Mouse (Mus musculus): ENCODE results near the gene Abcd2.

The Abcd2 gene

DNA sequence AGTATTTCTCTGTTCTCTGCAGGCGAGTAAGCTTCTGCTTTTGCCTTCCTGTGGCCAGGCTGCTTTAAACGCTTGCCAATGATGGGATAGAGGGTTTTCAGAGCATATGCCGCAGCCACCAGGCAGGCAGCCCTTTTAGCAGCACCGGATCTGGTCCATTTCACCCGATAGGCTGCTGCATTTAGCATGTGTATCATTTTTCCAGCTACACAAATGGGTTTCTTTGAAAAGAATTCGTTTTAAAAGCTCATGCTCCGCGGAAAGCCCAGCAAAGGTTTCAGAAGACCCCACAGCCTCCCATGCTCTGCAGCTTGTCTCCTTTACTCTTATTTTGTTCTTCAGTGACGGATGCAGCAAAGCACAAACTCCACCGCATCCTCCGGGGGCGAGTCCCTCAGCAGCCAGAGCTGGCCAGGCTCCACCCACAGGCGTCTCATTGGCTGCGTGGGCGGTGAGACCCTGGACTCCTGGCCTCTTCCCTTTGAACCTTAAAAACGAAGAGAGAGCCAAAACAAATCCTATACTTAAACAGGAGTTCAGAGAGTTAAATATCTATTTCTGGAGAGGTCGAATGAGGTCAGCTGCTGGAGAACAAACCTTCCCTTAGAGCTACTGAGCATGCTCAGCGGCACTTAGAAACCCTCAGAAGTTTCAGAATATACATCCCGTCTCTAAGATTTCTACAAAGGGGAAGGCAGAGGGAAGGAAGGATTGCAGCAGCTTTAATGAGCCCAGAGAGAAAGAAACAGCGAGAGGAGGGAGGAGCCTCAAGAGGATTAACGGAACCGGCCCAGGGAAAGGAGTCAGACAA lies at the start of gene Abcd2:
Abcd2 (minus strand) TSS at position 388 of the 811 bp plus-strand sequence.
- peak; percentile 21 for DNase-seq

- DNase-seq, result no peak
These were observed 49.2 kb upstream of the Abcd2 start for GRCm38 (mm10) chr15:91240683-91241335.

DNA sequence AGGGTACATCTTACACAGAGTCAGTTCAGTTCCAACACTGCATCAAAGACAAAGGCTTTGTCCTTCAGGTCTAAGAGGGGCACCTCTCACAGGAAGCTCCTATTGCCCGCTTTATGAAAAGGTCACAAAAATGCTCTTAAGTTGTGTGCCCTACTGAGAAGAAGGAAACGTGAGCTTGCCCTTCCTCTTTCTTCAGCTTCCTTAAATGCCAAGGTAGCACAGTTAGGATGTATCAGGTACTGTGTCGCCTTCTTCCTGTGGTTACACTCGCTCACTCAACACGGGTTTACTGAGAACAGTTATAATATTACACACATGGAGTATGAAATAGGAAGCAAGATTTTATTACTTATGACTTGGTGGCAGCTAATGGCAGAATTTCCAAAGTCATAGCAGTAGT lies 45.7 kb upstream of the Abcd2 start:
- DNase-seq, result no peak

DNA sequence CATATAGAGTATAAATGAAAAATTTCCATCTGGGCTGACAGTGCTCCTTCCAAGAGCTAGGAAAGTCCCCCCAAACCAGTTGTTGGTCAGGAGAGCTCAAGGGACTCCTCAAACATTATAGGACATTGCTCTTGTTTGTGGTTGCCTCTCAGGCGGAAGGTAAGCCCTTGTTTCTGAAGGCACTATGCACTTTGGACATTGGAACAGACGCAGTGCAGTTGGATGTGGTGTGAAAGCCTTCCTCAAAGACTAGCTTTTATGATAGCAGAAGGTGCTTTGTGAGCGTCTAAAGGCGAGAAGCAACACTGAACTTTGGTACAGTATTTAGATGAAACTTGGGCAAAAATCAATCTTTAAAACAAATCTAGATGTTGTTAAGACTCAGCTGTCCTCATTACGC lies 14.9 kb upstream of the Abcd2 start:
- DNase-seq, result no peak

- no peak for DNase-seq
These were observed 11.9 kb upstream of the Abcd2 start for GRCm38 (mm10) chr15:91203521-91203920.

DNA sequence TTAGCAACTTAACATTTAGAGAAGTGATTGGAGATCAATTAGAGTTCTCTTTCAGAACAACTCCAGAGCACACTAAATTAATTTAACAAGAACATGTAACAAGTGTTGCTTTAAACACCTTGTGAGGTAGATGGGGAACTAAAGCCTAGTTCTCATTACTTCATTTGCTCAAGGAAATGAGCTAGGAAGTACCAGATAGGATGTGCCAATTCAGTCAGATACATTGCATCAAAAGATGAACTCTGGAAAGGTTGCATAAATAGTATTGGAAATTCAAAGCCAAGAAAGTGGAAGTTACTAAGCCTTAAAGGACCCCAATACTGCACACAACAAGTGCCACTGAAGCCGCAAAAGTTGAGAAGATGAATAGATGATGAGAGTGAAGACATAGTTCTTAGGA lies 10.9 kb upstream of the Abcd2 start:
- no peak for DNase-seq

GRCm38 (mm10) chr15:91200833-91201232 lies 9.2 kb upstream of the Abcd2 start:
- no peak for DNase-seq

GRCm38 (mm10) chr15:91199256-91199905 lies 7.8 kb upstream of the Abcd2 start, which contains the start of gene CN725425:
Gene CN725425 (plus strand): TSS chr15:91199494.
- no peak for DNase-seq

DNA sequence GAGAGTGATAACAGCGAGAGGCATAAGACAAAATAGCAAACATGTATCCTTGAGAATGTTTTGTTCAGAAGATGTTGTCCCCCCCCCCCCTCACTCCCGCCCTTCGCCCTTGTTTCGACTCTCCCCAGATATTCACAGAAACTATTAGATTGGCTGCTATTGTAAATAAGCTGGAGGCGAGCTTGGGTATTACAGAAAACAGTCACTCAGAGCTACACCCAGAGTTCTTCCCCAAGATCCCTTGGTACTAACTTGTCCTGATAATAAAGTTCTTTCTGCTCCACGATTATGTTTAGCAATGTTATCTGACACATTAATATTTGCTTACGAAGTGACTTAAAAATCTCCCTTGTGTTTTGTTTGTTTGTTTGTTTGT lies 612 bp upstream of the Abcd2 start:
- no peak for DNase-seq

DNA sequence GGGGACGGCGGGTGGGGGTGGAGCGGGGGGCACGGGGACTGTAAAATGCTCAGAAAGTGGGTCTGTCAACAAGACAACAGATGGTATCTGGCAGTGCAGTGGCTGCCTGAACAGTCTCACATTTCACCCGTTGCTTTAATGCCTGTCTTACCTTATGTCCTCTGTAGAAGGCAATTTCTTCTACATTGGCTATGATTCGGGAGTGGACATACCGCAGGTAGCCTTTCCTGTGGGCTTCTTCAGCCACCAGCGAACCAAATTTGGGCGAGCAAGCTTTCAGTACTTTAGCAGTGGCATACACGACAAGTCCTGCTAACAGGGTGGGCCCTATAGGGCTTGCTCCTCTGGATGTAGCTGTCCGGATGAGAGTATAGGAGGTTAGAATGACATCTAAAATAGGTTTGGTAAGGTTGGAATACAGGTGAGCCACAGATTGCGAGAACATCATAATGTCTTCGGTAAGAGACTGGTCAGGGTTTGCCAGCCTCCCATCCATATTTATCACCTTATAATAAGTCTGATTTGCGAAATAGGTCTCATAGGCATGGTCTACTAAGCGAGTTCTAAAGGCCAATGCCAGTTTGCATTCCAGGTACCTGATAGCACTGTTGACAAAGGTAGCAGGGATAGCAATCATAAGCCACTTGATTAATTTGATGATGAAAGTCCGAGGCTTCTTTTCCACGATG lies 936 bp downstream of the Abcd2 start:
- no peak for DNase-seq

DNA sequence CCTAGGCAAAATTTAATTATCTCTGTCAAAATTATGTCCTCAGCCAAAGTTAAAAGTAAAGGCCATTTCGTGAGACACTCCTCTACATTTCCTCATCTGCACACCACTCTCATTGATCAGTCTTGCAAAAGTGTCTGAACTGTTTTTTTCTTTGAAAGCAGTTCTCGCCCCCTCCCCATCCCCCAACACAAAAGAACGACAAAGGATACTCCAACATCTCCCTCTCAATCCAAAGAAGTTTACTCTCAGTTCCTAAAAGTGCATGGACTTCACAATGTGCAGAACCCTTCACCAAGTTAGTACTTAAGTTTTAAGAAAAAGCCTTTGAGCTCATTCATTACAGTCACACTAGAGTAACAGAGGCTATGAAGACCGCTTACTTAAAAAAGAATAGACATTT lies 1.6 kb downstream of the Abcd2 start:
- no peak for DNase-seq

DNA sequence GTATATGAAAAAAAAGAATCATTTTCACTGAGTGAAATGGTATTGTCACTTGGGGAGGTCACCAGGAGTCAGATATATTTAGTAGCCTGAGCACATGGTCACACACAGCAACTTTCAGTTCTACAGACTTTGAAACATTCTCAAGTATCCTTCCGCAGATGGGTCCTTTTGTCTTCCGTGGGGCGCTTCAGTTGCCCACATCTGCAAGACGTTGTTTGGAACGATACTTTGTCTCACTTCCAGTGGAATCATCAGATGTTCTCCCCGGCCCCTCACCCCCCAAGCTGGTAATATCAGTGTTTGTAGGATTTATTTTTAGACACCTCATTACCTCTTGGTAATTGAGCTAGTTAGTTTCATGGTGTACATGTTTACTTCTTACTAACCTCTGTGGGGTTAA lies 5.2 kb downstream of the Abcd2 start:
- DNase-seq, result no peak

DNA sequence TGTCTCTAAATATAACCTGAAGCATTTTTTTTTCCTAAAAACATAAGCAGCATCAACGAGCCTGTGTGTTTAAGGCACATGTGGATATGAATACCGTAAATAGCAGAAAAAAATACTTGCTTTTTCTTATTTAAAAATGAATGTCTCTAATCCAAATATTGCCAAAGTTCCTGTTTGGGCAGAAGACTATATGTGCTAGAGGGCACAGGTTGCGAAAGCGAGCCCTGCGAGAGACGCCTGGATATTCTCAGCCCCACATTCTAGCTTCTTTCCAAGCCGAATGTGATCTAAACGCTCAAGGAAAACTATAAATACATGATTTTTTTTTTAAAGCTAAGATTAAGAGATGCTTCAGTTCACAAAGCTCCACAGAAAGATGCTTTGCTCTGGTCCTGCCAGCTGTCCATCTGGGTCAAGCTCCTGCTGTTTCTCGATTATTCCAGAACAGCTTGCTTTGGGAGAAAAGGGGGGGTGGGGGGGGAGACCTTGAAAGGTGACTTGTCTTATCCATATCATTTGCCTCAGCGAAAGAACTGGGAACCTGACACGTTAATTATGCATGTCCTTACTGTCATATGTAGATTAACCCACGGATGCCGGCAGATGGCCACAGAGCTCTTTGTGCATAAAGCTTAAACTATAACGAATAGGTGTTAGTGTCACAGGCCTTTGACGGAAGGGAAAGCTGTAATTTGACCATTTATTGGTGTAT lies 11.5 kb downstream of the Abcd2 start:
- DNase-seq, result no peak

GRCm38 (mm10) chr15:91178656-91179314 lies 12.8 kb downstream of the Abcd2 start:
- no peak for DNase-seq

DNA sequence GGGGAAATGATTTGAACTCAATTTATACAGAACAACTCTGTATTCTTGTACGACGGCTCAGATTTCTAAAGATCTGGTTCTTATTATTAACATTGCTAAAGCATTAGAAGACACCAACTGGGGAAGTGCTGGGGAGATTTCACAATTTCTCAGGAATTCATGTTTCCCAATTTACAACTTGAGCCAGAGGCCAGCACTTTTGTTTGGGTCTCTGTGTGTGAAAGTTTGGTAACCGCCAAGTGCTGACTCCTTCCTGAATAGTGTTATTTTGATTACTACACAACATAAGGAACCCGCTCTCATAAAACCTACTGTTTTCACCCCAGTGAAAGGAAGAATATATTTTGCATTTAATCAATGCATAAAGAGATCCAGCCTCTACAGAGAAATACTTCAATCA lies 19.4 kb downstream of the Abcd2 start:
- no peak for DNase-seq

GRCm38 (mm10) chr15:91171332-91171731 lies 20.3 kb downstream of the Abcd2 start:
- DNase-seq, result no peak

- no peak for DNase-seq
These were observed 20.8 kb downstream of the Abcd2 start for GRCm38 (mm10) chr15:91170602-91171328.

DNA sequence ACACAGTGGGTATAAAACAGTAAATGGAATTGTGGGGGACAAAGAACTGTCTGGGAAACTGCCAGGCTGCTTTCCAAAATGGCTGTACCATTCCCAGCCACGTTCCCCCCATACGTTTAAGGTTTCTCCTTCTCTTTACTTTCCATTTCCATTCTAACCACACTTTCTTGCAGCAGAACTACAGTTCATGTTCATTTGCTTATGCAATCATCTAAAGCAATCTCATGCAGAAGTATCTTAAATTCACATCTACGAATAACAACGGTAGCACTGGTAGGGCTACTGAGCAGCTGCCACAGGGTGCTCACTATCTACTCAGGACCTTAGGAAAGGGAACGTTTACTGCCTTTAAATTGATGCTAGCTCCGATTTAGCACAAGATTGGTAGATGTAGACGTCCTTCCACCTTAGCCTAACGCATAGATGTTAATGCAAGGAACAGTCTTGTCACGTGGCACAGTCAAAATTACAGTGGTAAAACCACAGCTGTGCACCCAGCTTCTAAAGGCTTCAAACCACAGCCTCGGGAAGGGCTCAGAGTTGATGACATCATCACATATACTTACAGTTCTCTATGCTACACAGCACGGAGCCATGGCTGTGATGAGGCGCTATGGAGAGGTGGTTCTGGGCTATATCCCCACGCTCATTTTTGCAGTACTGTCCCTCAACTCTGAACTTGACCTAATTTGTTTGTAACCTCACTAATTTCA lies 23.6 kb downstream of the Abcd2 start:
- peak; percentile 8 for DNase-seq

DNA sequence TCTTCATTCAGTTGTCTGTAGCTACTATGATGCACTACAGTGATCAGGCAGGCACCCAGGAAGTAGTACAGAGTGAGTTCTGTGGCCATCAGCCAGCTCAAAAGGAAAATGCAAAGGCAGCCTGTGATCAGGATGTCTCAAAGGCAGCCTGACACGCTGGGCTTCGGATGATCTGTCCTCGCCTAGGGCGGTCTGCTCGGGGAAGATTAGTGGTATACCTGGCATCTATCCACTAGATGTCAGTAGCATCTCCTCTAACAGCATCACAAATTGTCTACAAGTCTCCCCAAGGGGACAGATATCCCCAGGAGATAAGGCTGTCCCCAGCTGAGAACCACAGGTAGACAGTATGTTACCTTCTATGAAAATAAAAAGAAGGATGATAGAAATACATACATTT lies 26.6 kb downstream of the Abcd2 start:
- DNase-seq, result no peak

- DNase-seq, result no peak
These were observed 28.1 kb downstream of the Abcd2 start for GRCm38 (mm10) chr15:91163454-91163853.

GRCm38 (mm10) chr15:91161153-91161552 lies 30.4 kb downstream of the Abcd2 start:
- DNase-seq, result no peak
